Mouse (Mus musculus) duodenum, adult 2 months (tissue): ENCODE measurements around the gene Gm7714. TPM values are rescaled to one million over a fixed set of nuclear protein-coding genes. Genes with fewer than 3 reads are reported as not detected.

Experiments
- polyA plus RNA-seq: library from polyadenylated mRNA; depleted of rRNA; stranded (reverse); fragments of >200 nt; gene quantifications from 2 replicates; pipeline ENCODE4 v1.2.3, GENCODE M21; 2012; ENCODE audit warnings: low replicate concordance; rRNA removed

The Gm7714 gene
- polyA plus RNA-seq, result not detected in 2 replicates

DNA sequence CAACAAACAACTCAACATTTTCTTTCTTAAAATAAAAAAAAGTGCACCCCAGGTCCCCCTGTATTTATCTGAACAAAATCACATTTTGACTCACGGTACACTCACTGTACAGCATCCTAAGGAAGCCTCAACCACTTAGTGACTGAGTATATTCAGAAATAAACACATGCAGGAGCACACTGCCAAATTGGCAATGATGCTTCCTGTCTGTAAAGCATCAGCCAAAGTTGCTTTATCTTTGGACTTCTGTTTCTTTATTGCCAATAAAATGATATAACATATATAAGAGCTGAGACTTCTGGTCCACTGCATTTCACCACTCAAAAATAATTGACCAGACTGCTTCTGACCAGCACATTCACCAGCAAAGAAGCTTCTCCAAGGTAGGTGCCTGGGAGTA is at the start of gene Gm7714:
Gene Gm7714, plus strand, starts transcription at position 301 of the 400 bp plus-strand sequence.

DNA sequence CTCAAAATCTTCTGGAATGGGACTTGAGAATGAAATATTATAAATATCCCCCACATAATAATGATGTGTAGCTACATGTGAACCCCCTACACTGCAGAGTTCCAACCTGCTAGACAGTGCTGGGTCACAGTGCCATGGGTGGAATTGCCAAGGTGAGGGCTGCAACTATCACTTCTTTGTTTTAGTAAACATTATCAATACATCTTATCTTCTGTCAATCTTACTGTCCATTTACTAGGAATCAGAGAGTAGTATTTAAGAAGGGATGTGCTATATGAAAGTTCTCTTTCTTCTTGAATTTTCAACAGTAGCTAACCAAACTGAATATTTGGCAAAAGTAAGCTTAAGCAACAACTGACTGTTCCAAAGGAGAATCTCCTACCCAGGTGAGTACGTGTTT is 48.3 kb downstream of the Gm7714 start, which contains the start of gene Prol1:
Gene Prol1, plus strand, starts transcription at position 301 of the 400 bp plus-strand sequence.

Other genes starting within 250 kb of the Gm7714 start
- not detected in 2 replicates for gene Smr2, start 182.4 kb upstream of the Gm7714 start, polyA plus RNA-seq
- not detected in 2 replicates for gene Gm11116, start 157.4 kb upstream of the Gm7714 start, polyA plus RNA-seq
- gene Gm11115, start 114.8 kb upstream of the Gm7714 start, polyA plus RNA-seq, result not detected in 2 replicates
- gene Prol1, start 48.4 kb downstream of the Gm7714 start, polyA plus RNA-seq, result not detected in 2 replicates
- gene Amtn, start 107.2 kb downstream of the Gm7714 start, polyA plus RNA-seq, result not detected in 2 replicates
- not detected in 2 replicates for gene Ambn, start 187.1 kb downstream of the Gm7714 start, polyA plus RNA-seq
- gene Enam, start 219.1 kb downstream of the Gm7714 start, polyA plus RNA-seq, result 0.01 TPM in 1 of 2 replicates, not detected in the other